Mouse (Mus musculus) embryo, embryonic 11 days (tissue): ENCODE data around the gene Rp9.
A peak's percentile ranks its signal among the peaks of the same experiment; 100 is the strongest.
"Not testable (repeated sequence)": the region's sequence is repeated elsewhere in the genome, so short reads cannot be mapped to it uniquely, and the experiment has no call there.

ENCODE experiments used
- DNase-seq: peaks from one replicate; pipeline ENCODE4 v3.0.0-alpha.2; 2015

The Rp9 gene

GRCm38 (mm10) chr9:22457142-22457835 is 12.3 kb downstream of the Rp9 start:
- no peak for DNase-seq

DNA sequence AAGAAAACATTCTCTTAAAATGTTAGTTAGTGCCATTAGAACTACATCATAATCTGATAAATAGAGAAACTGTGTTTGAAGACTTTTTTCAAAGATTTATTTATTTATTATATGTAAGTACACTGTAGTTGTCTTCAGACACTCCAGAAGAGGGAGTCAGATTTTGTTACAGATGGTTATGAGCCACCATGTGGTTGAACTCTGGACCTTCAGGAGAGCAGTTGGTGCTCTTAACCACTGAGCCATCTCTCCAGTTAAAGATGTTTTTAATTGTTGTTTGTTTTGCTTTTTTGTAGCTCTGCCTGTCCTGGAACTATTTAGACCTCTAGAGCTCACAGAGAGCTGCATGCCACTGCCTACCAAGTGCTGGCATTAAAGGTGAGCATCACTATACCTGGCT is 14.5 kb downstream of the Rp9 start:
- DNase-seq = no peak

GRCm38 (mm10) chr9:22453990-22454389 is 15.6 kb downstream of the Rp9 start, which contains the start of gene Gm17545:
Gene Gm17545 (plus strand): TSS chr9:22454290.
- DNase-seq = not testable (repeated sequence)

GRCm38 (mm10) chr9:22453501-22453924 is 16.0 kb downstream of the Rp9 start:
- DNase-seq = no peak

DNA sequence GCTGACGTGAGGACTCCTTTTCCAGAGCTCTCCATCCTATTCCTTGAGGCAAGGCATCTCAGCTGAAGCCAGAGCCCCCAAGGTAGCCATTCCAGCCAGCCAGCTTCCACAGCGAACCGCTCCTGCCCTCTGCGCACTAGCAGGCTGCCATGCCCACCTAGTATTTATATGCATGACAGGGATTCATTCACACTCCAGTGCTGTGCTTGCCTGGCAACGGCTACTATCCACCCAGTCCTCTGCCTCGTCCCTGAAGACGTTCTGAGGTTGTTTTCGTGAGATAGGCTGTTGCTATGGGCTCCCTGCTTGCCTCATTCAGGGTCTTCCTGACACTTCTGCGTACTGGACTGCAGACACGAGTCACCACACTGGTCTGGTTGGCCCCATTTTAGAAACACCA is 16.8 kb downstream of the Rp9 start:
- no peak for DNase-seq

- no peak for DNase-seq
Observed at GRCm38 (mm10) chr9:22449209-22449608, 20.3 kb downstream of the Rp9 start.

DNA sequence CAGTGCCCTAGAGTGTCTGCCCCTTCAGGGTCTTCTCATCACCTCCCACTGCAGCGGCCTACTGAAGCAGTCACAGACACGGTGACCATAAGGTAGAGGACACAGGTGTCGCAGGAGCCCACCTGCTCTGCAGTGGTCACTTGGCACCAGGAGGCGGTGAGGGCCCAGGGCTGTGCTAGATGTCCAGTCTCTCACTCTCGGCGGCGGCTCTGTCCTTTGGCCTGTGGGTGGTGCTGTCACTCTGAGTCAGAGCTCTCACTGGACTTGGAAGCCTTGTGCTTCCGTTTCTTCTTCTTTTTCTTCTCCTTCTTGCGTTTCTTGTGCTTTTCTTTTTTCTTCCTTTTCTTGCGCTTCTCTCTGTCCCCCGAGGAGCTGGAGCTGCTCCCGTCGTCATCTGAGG is 21.1 kb downstream of the Rp9 start:
- no peak for DNase-seq

DNA sequence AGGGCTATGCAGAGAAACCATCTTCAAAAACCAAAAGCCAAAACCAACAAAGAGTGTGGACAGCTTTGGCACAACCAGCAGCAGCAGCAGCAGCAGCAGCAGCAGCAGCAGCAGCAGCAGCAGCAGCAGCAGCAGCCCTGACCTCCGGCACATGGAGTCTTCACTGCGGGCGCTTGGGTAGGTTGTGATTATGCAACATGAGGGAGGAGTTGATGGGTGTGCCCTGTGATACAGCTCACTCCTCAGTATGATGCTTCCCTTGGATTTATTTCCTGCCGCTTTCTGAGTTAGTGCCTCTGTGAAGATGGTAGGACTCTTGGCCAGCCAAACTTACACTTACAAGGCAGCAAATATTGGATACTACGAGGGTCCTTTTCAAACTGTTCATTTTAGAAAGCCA is 22.3 kb downstream of the Rp9 start:
- no peak for DNase-seq

GRCm38 (mm10) chr9:22445123-22445522 is 24.4 kb downstream of the Rp9 start:
- no peak for DNase-seq

DNA sequence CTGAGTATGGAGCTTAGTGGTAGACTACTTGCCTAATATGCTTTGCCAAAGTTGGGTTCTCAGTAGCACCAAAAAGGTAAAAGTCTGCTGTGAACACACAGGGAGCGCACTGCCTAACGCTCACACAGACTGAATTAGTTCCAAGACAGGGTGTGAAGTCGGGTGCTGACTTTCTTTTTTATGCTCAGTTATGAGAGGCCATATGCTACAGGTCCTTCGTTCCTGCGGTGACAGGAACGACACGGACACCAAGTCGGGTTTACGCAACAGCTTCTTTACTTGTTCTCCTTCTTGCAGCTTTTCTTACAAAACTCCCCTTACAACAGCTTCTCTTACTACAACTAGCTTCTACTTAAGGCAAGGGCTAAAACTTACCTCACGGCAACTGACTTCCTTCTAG is 26.4 kb downstream of the Rp9 start:
- DNase-seq = no peak

GRCm38 (mm10) chr9:22438826-22439225 is 30.7 kb downstream of the Rp9 start:
- no peak for DNase-seq

DNA sequence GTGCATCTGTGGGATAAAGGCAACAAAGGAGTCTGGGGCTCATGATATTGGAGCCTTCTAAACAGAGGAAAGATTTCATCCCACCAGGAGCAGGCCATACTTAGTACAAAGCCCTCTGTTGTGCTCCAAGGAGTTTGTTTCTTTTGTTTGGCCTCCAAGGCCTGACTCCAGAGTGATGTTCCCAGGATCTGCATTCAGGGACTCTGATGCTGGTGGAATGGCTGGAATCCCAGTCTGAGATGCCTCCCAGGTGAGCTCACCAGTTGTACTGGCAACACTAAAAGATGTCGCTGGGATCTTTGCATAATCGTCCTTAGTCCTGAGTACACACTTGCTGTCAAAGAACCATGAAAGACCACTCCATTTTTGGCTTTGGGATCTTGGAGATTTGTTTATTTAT is 35.4 kb downstream of the Rp9 start:
- DNase-seq = no peak

DNA sequence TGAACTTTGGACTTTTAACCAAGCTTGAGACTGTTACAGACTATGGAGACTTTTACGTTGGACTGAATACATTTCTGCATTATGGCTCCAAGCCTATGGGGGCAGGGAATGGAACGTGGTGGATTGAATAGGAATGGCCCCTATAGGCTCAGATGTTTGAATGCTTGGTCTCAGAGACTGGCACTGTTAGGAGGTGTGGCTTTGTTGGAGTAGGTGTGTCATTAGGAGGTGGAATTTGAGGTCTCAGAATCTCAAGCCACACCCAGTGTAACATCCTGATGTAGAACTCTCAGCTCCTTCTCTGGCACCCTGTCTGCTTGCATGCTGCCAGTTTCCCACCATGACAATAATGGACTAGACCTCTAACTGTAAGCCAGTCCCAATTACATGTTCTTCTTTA is 36.3 kb downstream of the Rp9 start:
- DNase-seq = no peak

DNA sequence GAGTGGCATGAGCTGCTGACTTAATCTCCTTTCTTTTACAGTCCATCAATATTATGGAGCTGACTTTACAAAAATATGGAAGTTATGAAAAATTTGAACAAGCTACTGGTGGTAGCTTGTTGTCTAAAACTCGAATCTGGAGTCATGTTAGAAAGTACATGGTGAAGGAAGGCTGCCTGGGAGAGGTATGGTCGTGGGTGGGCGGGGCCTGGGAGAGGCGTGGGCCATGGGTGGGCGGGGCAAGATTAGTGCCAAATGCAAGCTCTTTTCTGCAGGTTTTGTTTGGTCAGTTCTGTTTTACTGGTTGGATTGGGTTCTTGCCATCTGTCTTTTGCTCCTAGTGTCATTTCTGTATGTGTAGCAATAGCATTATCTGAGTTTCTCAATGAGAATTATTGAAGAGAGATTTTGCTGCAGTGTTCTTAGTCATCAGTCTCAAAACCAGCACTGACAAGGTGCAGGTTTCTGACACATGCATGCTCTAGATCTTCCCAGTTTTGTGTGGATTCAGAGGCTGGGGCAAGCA is 39.2 kb downstream of the Rp9 start:
- DNase-seq = peak; percentile 22

GRCm38 (mm10) chr9:22429533-22430241 is 39.9 kb downstream of the Rp9 start:
- peak; percentile 26 for DNase-seq

GRCm38 (mm10) chr9:22428666-22429410 is 40.7 kb downstream of the Rp9 start:
- peak; percentile 16 for DNase-seq

GRCm38 (mm10) chr9:22428028-22428665 is 41.4 kb downstream of the Rp9 start:
- no peak for DNase-seq

DNA sequence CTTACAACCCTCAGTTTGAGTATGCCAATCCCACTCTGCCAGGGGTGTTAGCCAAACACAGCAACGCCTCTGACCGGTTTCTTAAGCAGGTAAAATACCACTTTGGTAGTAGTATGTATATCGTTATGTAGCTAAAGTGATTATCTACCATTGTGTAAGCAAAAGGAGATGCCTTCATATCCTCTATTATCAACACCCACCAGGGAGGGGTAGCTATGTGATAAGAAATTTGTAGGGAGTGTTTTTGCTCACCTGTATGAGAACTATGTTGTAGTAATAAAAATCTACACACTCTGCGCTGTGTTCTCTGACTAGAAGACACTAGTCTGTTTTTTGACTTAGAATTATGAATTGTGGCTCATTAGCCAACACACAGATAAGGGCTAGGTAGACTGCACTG is 44.8 kb downstream of the Rp9 start:
- DNase-seq = no peak

DNA sequence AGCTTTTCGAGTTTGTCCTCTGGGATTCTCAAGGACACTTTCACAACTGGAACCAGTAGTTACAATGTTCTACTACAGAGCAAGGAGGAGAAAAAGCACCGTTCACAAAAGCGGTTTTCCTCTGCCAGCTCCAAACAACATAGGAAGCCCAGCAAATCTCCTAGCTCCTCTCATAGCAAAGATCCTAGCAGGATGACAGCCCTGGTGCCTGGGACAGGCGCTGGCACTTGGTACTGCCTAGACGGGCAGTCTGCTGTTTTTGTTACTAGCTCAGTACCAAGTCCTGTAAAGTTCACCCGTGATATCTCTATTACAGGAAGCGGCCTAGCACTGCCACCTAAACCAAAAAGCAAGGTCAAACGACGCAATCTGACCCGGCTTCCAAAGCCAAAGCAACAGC is 45.3 kb downstream of the Rp9 start:
- no peak for DNase-seq

DNA sequence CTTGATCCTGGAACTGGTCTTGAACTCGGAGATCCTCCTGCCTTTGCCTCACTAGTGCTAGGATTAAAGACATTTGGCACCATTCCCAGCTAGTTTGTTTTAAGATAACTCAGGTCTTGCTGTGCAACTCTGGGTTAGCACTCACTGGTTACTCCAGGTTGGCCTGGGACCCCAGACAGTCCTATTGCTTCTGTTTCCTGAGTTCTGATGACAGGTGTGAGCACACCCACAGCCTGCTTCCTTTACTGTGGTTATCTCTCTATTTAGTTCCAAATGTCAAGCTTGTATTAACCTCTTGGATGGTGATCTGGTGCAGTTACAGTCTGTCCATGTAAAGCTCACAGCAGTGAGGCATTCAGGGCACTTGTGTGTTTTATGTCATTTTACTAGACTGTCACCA is 46.0 kb downstream of the Rp9 start:
- DNase-seq = no peak

- DNase-seq = no peak
Observed at GRCm38 (mm10) chr9:22422559-22422958, 47.0 kb downstream of the Rp9 start.

DNA sequence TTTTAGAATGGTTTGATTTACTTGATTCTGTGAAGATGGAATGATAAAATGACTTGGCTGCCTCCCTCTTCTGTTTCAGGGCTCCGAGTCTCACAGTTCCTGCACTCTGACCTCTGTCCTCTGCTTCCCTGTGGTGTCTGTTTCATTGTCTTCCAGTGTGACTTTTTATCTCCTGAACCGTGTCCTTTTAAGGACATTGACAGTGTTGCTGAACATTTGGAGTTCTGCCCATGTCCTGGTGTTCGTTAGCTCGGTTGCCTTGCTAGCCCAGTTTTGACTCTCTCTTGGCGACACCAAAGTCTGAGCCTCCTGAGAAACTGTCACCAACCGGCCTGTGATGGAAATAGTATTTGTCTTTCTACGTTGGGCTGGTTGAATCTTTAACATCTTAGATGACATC is 49.1 kb downstream of the Rp9 start:
- DNase-seq = no peak

DNA sequence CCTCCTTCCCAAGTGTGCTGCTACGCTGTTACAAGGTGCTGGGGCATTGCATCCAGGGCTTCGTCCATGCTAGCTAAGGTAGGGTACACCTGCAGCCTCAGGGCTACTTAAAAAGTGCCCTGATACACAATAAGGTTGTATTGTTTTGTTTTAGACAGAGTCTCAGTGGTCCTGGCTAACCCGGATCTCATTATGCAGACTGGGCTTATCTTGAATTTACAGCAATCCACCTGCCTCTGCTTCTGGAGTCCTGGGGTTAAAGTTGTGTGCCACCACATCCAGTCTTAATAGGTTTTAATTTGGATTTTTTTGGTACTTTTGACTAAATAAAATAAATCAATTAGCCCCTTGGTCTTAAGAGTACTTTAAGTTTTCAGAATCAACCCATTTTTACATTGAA is 49.7 kb downstream of the Rp9 start:
- no peak for DNase-seq
